Mouse (Mus musculus) CH12.LX (cell line): ENCODE results near the gene Ring1. TPM values are rescaled to one million over a fixed set of nuclear protein-coding genes. Genes with fewer than 3 reads are reported as not detected.

Experiments used
- DNase-seq: peaks from one replicate; pipeline ENCODE4 v3.0.0-alpha.2; 2013; ENCODE audit errors: extremely low read depth
- H3K27ac ChIP-seq: 2 replicates; pipeline ENCODE4 v1.5.1; 2012; ENCODE audit warnings: low read depth, mild to moderate bottlenecking, control low read depth, moderate library complexity; ENCODE audit not compliant: insufficient read depth
- H3K27me3 ChIP-seq: replicated peaks from 2 replicates; pipeline ENCODE3; 2012; ENCODE audit warnings: inconsistent platforms
- H3K36me3 ChIP-seq, 2 experiments: replicated peaks in 1 of 2; 2 replicates each; pipeline versions ENCODE3 to v1.6.1; 2012; ENCODE audit warnings: inconsistent platforms in 1 of 2, low read length in 1 of 2, mild to moderate bottlenecking in 1 of 2, mixed read lengths in 1 of 2, moderate library complexity in 1 of 2; ENCODE audit not compliant: control insufficient read depth in 1 of 2, insufficient read depth in 1 of 2
- H3K4me1 ChIP-seq, 2 experiments: 2 replicates each; pipeline ENCODE4 v1.6.1; 2012; ENCODE audit warnings: inconsistent platforms in 1 of 2, moderate library complexity in 1 of 2; ENCODE audit not compliant: insufficient read depth in 2 of 2, control insufficient read depth in 1 of 2
- H3K4me2 ChIP-seq: 2 replicates; pipeline ENCODE4 v1.6.1; 2012; ENCODE audit warnings: low read depth, mild to moderate bottlenecking, control low read depth; ENCODE audit not compliant: poor library complexity, insufficient read depth, severe bottlenecking
- H3K4me3 ChIP-seq, 3 experiments: fragments of 150-350 bp in 1 of 3; sonication (generic) in 1 of 3; replicated peaks in 1 of 3; 2 replicates each; pipeline versions ENCODE3 to v1.5.1; 2011 to 2012; ENCODE audit warnings: low read depth in 2 of 3, low read length in 2 of 3, mild to moderate bottlenecking in 2 of 3, moderate library complexity in 2 of 3, control low read depth in 1 of 3, improper control_type of control experiment in 1 of 3, inconsistent platforms in 1 of 3, mixed read lengths in 1 of 3; ENCODE audit not compliant: poor library complexity in 1 of 3
- H3K79me2 ChIP-seq: replicated peaks from 2 replicates; pipeline ENCODE4 v1.6.1; 2012; ENCODE audit warnings: mild to moderate bottlenecking, moderate library complexity; ENCODE audit not compliant: control insufficient read depth, poor library complexity, insufficient read depth, severe bottlenecking; ENCODE audit errors: extremely low read depth
- H3K9ac ChIP-seq: 2 replicates; pipeline ENCODE4 v1.6.1; 2012; ENCODE audit warnings: low read depth, mild to moderate bottlenecking, control low read depth, moderate library complexity; ENCODE audit not compliant: insufficient read depth
- H3K9me3 ChIP-seq: replicated peaks from 2 replicates; pipeline ENCODE3; 2012; ENCODE audit warnings: low read length, inconsistent platforms, mixed read lengths
- BHLHE40 ChIP-seq: IDR thresholded peaks from 2 replicates; pipeline ENCODE4 v1.6.1; 2011; ENCODE audit warnings: mild to moderate bottlenecking, low read depth, low read length, improper control_type of control experiment
- CHD1 ChIP-seq: IDR thresholded peaks from 2 replicates; pipeline ENCODE4 v1.6.1; 2012; ENCODE audit warnings: low read depth, low read length, improper control_type of control experiment, inconsistent platforms
- CHD2 ChIP-seq: IDR thresholded peaks from 2 replicates; pipeline ENCODE4 v1.6.1; 2011; ENCODE audit warnings: low read length, improper control_type of control experiment
- CTCF ChIP-seq, 2 experiments: IDR thresholded peaks in 1 of 2; conservative IDR thresholded peaks in 1 of 2; 2 replicates each; pipeline ENCODE4 v1.5.1; 2011 to 2012; ENCODE audit warnings: low read depth in 2 of 2, low read length in 2 of 2, improper control_type of control experiment in 1 of 2, inconsistent platforms in 1 of 2, mild to moderate bottlenecking in 1 of 2, moderate library complexity in 1 of 2
- E2F4 ChIP-seq: IDR thresholded peaks from 2 replicates; pipeline ENCODE4 v1.6.1; 2011; ENCODE audit warnings: low read depth, low read length, improper control_type of control experiment; ENCODE audit not compliant: insufficient replicate concordance
- ELF1 ChIP-seq: IDR thresholded peaks from 2 replicates; pipeline ENCODE4 v1.6.1; 2014; ENCODE audit warnings: low read depth, mild to moderate bottlenecking, inconsistent platforms, low read length, improper control_type of control experiment
- EP300 ChIP-seq: IDR thresholded peaks from 2 replicates; pipeline ENCODE4 v1.6.1; 2011; ENCODE audit warnings: low read length, improper control_type of control experiment
- ETS1 ChIP-seq: conservative IDR thresholded peaks from 2 replicates; pipeline ENCODE4 v1.6.1; 2012; ENCODE audit warnings: low read depth, mild to moderate bottlenecking, inconsistent platforms, low read length, improper control_type of control experiment, moderate library complexity
- GABPA ChIP-seq: IDR thresholded peaks from 2 replicates; pipeline ENCODE4 v1.6.1; 2012; ENCODE audit warnings: low read depth, low read length, improper control_type of control experiment, inconsistent platforms; ENCODE audit not compliant: insufficient replicate concordance
- HCFC1 ChIP-seq: IDR thresholded peaks from 2 replicates; pipeline ENCODE4 v1.6.1; 2012; ENCODE audit warnings: low read depth, mild to moderate bottlenecking, inconsistent platforms, low read length, improper control_type of control experiment
- IRF4 ChIP-seq: IDR thresholded peaks from 2 replicates; pipeline ENCODE4 v1.6.1; 2014; ENCODE audit warnings: low read depth, mild to moderate bottlenecking, inconsistent platforms, low read length, improper control_type of control experiment
- JUN ChIP-seq: IDR thresholded peaks from 2 replicates; pipeline ENCODE4 v1.6.1; 2011; ENCODE audit warnings: low read depth, mild to moderate bottlenecking, low read length, improper control_type of control experiment, moderate library complexity; ENCODE audit not compliant: insufficient read depth
- JUND ChIP-seq: conservative IDR thresholded peaks from 2 replicates; pipeline ENCODE4 v1.6.1; 2011; ENCODE audit warnings: low read depth, low read length, improper control_type of control experiment
- KAT2A ChIP-seq: IDR thresholded peaks from 2 replicates; pipeline ENCODE4 v1.6.1; 2012; ENCODE audit warnings: low read length, improper control_type of control experiment, inconsistent platforms; ENCODE audit not compliant: insufficient replicate concordance
- MAFK ChIP-seq: IDR thresholded peaks from 2 replicates; pipeline ENCODE4 v1.6.1; 2011; ENCODE audit warnings: low read length, improper control_type of control experiment; ENCODE audit not compliant: insufficient replicate concordance
- MAX ChIP-seq: IDR thresholded peaks from 2 replicates; pipeline ENCODE4 v1.6.1; 2011; ENCODE audit warnings: low read length, improper control_type of control experiment
- MAZ ChIP-seq: IDR thresholded peaks from 2 replicates; pipeline ENCODE4 v1.6.1; 2012; ENCODE audit warnings: low read depth, mild to moderate bottlenecking, inconsistent platforms, low read length, improper control_type of control experiment, moderate library complexity
- MEF2A ChIP-seq: IDR thresholded peaks from 2 replicates; pipeline ENCODE4 v1.6.1; 2014; ENCODE audit warnings: low read depth, mild to moderate bottlenecking, inconsistent platforms, low read length, improper control_type of control experiment, borderline replicate concordance
- MXI1 ChIP-seq: IDR thresholded peaks from 2 replicates; pipeline ENCODE4 v1.6.1; 2011; ENCODE audit warnings: mild to moderate bottlenecking, low read depth, low read length, improper control_type of control experiment
- MYC ChIP-seq: IDR thresholded peaks from 2 replicates; pipeline ENCODE4 v1.6.1; 2011; ENCODE audit warnings: low read depth, mild to moderate bottlenecking, improper control_type of control experiment, low read length
- NELFE ChIP-seq: IDR thresholded peaks from 2 replicates; pipeline ENCODE4 v1.6.1; 2011; ENCODE audit warnings: low read depth, low read length, improper control_type of control experiment
- NRF1 ChIP-seq: IDR thresholded peaks from 2 replicates; pipeline ENCODE4 v1.6.1; 2014; ENCODE audit warnings: low read depth, mild to moderate bottlenecking, inconsistent platforms, low read length, improper control_type of control experiment, moderate library complexity
- PAX5 ChIP-seq: IDR thresholded peaks from 2 replicates; pipeline ENCODE4 v1.6.1; 2012; ENCODE audit warnings: low read length, inconsistent platforms, mixed read lengths
- POLR2A ChIP-seq: IDR thresholded peaks from 2 replicates; pipeline ENCODE4 v1.6.1; 2011; ENCODE audit warnings: low read depth, mild to moderate bottlenecking, improper control_type of control experiment, low read length
- POLR2AphosphoS2 ChIP-seq: IDR thresholded peaks from 2 replicates; pipeline ENCODE4 v1.6.1; 2011; ENCODE audit warnings: low read depth, low read length, improper control_type of control experiment
- RAD21 ChIP-seq: IDR thresholded peaks from 2 replicates; pipeline ENCODE4 v1.6.1; 2011; ENCODE audit warnings: low read depth, mild to moderate bottlenecking, low read length, improper control_type of control experiment, moderate library complexity
- RCOR1 ChIP-seq: conservative IDR thresholded peaks from 2 replicates; pipeline ENCODE4 v1.6.1; 2012; ENCODE audit warnings: low read depth, mild to moderate bottlenecking, inconsistent platforms, low read length, improper control_type of control experiment
- SIN3A ChIP-seq: IDR thresholded peaks from 2 replicates; pipeline ENCODE4 v1.6.1; 2012; ENCODE audit warnings: low read length, improper control_type of control experiment, inconsistent platforms
- SMC3 ChIP-seq: IDR thresholded peaks from 2 replicates; pipeline ENCODE4 v1.6.1; 2011; ENCODE audit warnings: low read depth, low read length, improper control_type of control experiment
- TBP ChIP-seq: conservative IDR thresholded peaks from 2 replicates; pipeline ENCODE4 v1.6.1; 2011; ENCODE audit warnings: low read depth, low read length, improper control_type of control experiment
- TCF12 ChIP-seq: IDR thresholded peaks from 2 replicates; pipeline ENCODE4 v1.6.1; 2014; ENCODE audit warnings: low read depth, mild to moderate bottlenecking, inconsistent platforms, low read length, improper control_type of control experiment
- UBTF ChIP-seq: IDR thresholded peaks from 2 replicates; pipeline ENCODE4 v1.6.1; 2012; ENCODE audit warnings: low read depth, mild to moderate bottlenecking, inconsistent platforms, low read length, improper control_type of control experiment, moderate library complexity
- USF1 ChIP-seq: IDR thresholded peaks from 2 replicates; pipeline ENCODE4 v1.6.1; 2014; ENCODE audit warnings: low read depth, mild to moderate bottlenecking, inconsistent platforms, low read length, improper control_type of control experiment
- USF2 ChIP-seq: conservative IDR thresholded peaks from 2 replicates; pipeline ENCODE4 v1.6.1; 2011; ENCODE audit warnings: low read depth, low read length, improper control_type of control experiment
- ZC3H11A ChIP-seq: IDR thresholded peaks from 2 replicates; pipeline ENCODE4 v1.6.1; 2012; ENCODE audit warnings: low read depth, mild to moderate bottlenecking, inconsistent platforms, low read length, improper control_type of control experiment
- ZKSCAN1 ChIP-seq: IDR thresholded peaks from 2 replicates; pipeline ENCODE4 v1.6.1; 2012; ENCODE audit warnings: low read depth, inconsistent platforms, low read length, improper control_type of control experiment, borderline replicate concordance
- ZMIZ1 ChIP-seq: IDR thresholded peaks from 2 replicates; pipeline ENCODE4 v1.6.1; 2012; ENCODE audit warnings: low read depth, mild to moderate bottlenecking, inconsistent platforms, low read length, improper control_type of control experiment
- ZNF384 ChIP-seq: IDR thresholded peaks from 2 replicates; pipeline ENCODE4 v1.6.1; 2012; ENCODE audit warnings: low read depth, low read length, improper control_type of control experiment, inconsistent platforms
- dilution Hi-C: fragments of 300-500 bp; cut with MboI; formaldehyde crosslinking; loops from 2 replicates; pipeline ENCODE4 v1.14.3; 2020; ENCODE audit warnings: low sequenced_read_pairs; ENCODE audit not compliant: extremely low pct_unique_long_range_greater_than_20kb, extremely low pct_ligation_motif_present
- in situ Hi-C: fragments of 300-500 bp; cut with MboI; formaldehyde crosslinking; loops from 3 replicates; pipeline ENCODE4 v1.14.3; 2019; ENCODE audit warnings: low sequenced_read_pairs, low pct_ligation_motif_present, low pct_unique_long_range_greater_than_20kb, mixed read lengths
- polyA plus RNA-seq: library from polyadenylated mRNA; unstranded; fragments of >175 nt; gene quantifications from 2 replicates; pipeline ENCODE4 v1.2.1, GENCODE M21; 2012; ENCODE audit warnings: low read depth; ENCODE audit not compliant: insufficient read length
- total RNA-seq, 2 experiments: library from RNA; depleted of rRNA; stranded (reverse); fragments of 300-350 nt in 1 of 2; fragments of >200 nt in 1 of 2; gene quantifications; 2 replicates each; pipeline ENCODE4 v1.2.3; 2012 to 2014

Gene Ring1
- total and polyA plus RNA-seq, 3 experiments: 11.9 to 18.0 (median 13.7) TPM

DNA sequence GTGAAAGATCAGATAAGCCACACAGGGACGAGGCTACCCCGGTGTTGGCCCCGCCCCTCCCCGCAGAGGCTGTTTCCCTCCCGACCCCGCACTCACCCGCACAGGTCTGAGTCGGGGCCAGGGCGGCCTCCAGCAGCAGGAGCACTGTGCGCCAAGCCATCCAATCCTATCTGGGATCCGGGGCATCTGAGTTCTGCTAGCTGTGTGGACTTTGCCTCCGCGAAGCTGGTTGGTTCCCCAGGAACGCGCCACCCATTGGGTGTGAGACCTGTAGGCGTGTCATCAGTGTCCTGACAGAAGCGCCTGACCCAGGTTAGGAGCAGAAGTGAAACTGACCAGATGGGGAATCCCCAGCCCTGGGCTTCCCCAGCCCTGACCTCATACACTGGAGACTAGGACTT is 45.8 kb downstream of the Ring1 start:
- no peak for TF ChIP-seq MAFK
- no peak for TF ChIP-seq E2F4
- TF ChIP-seq MAZ: no peak
- peak; percentile 76 for TF ChIP-seq POLR2A
- no peak for TF ChIP-seq ZC3H11A
- no peak for TF ChIP-seq HCFC1
- peak; percentile 63 for TF ChIP-seq BHLHE40
- TF ChIP-seq CHD2: peak; percentile 77; the same call in 1 of the 2 replicates
- TF ChIP-seq MAX: peak; percentile 69
- TF ChIP-seq UBTF: no peak
- no peak for TF ChIP-seq CHD1
- TF ChIP-seq EP300: peak; percentile 93
- TF ChIP-seq KAT2A: no peak
- peak; percentile 37; the same call in 1 of the 2 replicates for TF ChIP-seq RCOR1
- TF ChIP-seq SMC3: no peak
- TF ChIP-seq SIN3A: peak; percentile 72; the same call in 1 of the 2 replicates
- no peak; the same call in 1 of the 2 replicates for TF ChIP-seq ELF1
- TF ChIP-seq POLR2AphosphoS2: peak; percentile 62; the same call in 1 of the 2 replicates
- TF ChIP-seq MYC: 0 out of 2 replicates have a peak, but pooled peaks have one; percentile 60
- TF ChIP-seq IRF4: peak; percentile 98
- no peak for TF ChIP-seq RAD21
- TF ChIP-seq USF1: no peak
- no peak for TF ChIP-seq USF2
- peak; percentile 71 for TF ChIP-seq JUN
- no peak for TF ChIP-seq NRF1
- peak; percentile 66; the same call in 1 of the 2 replicates for TF ChIP-seq NELFE
- TF ChIP-seq CTCF (conservative IDR thresholded peaks at IDR 0.05 in 1 of 2, IDR thresholded peaks at IDR 0.05 in 1 of 2; ENCODE audit: low read depth in 2 of 2, low read length in 2 of 2): no peak
- TF ChIP-seq ETS1: peak; percentile 95
- TF ChIP-seq ZNF384: no peak
- TF ChIP-seq MXI1: no peak; the same call in 1 of the 2 replicates
- TF ChIP-seq ZMIZ1: peak; percentile 72
- peak; percentile 78 for TF ChIP-seq TBP
- 0 out of 2 replicates have a peak, but pooled peaks have one; percentile 51 for TF ChIP-seq MEF2A
- TF ChIP-seq TCF12: peak; percentile 80
- peak; percentile 45; the same call in 1 of the 2 replicates for TF ChIP-seq JUND
- TF ChIP-seq PAX5: no peak
- no peak for TF ChIP-seq GABPA
- TF ChIP-seq ZKSCAN1: no peak
- peak; percentile 99 for DNase-seq
- Histone ChIP-seq H3K9ac (peak overlapping the region; percentile 31), H3K36me3 (peaks cover 0 to 12% of the 10 kb centered on the region in 2 experiments), H3K4me3 (peak overlapping the region; percentile 52 to 70 (median 69)), H3K4me1 (peaks cover 6 to 18% of the 10 kb centered on the region in 2 experiments; a peak in 3 of 4 replicates), H3K79me2 (no peaks in the 10 kb centered on the region), H3K27me3 (no peaks in the 10 kb centered on the region), H3K9me3 (no peaks in the 10 kb centered on the region), H3K27ac (peak overlapping the region; percentile 16; the same call in 1 of the 2 replicates), H3K4me2 (no peak overlapping the region)
- dilution Hi-C loops (no loop called here), in situ Hi-C loops (loop anchor here (25.0 kb wide), 1 partner anchor 1484 kb away; the partner anchor contains the start of gene H2-Q10)
